Comparison of ENCODE assay signal across 18 mouse cellular contexts in genomic region chr1:54639076-54639475, GRCm38 (mm10).
DNase-seq lines count a peak whose midpoint lies in the region; ATAC-seq lines count a peak whose summit lies in the region.
"Had no signal": no experiment of that assay in that cellular context is flagged by ENCODE, and none has a peak within 500 bp of the region (broad histone marks: within the 10 kb centered on the region; RNA-seq: fewer than 3 reads in every experiment).

No protein-coding gene starts in this region.

- no peak overlapping the region for H3K4me3 ChIP-seq in forebrain, embryonic 12.5 days (replicated peaks)
- H3K4me3 ChIP-seq in forebrain, embryonic 16.5 days (replicated peaks; ENCODE audit: low read length), result no peak overlapping the region
- no peak overlapping the region for H3K4me3 ChIP-seq in hindbrain, embryonic 15.5 days
- no peak overlapping the region for H3K4me3 ChIP-seq in midbrain, embryonic 14.5 days (replicated peaks; ENCODE audit: low read depth, low read length)
- no peak overlapping the region for H3K4me3 ChIP-seq in kidney, embryonic 16.5 days (ENCODE audit: low read length)
- H3K4me3 ChIP-seq: embryonic facial prominence, embryonic 12.5 days; erythroblast, embryonic 14.5 days; heart, embryonic 12.5 days; limb, embryonic 12.5 days; liver, embryonic 12.5 days had no signal

- H3K27ac ChIP-seq in forebrain, embryonic 12.5 days, result peak overlapping the region; percentile 80
- peak overlapping the region; percentile 88 for H3K27ac ChIP-seq in forebrain, embryonic 16.5 days (ENCODE audit: low read length)
- H3K27ac ChIP-seq in hindbrain, embryonic 15.5 days (replicated peaks), result peak overlapping the region; percentile 70
- H3K27ac ChIP-seq in midbrain, embryonic 14.5 days (replicated peaks; ENCODE audit: low read depth, low read length), result peak overlapping the region; percentile 81
- H3K27ac ChIP-seq in kidney, embryonic 16.5 days (ENCODE audit: low read length), result no peak overlapping the region
- H3K27ac ChIP-seq: embryonic facial prominence, embryonic 12.5 days; limb, embryonic 12.5 days; liver, embryonic 12.5 days had no signal

- H3K36me3 ChIP-seq in forebrain, embryonic 12.5 days (replicated peaks), result no peaks in the 10 kb centered on the region
- no peaks in the 10 kb centered on the region for H3K36me3 ChIP-seq in forebrain, embryonic 16.5 days (ENCODE audit: control insufficient read depth, insufficient read depth)
- no peaks in the 10 kb centered on the region for H3K36me3 ChIP-seq in hindbrain, embryonic 15.5 days
- no peaks in the 10 kb centered on the region for H3K36me3 ChIP-seq in midbrain, embryonic 14.5 days (ENCODE audit: control insufficient read depth, insufficient read depth, low read length)
- H3K36me3 ChIP-seq in kidney, embryonic 16.5 days (ENCODE audit: insufficient read depth, low read length), result no peaks in the 10 kb centered on the region
- H3K36me3 ChIP-seq: embryonic facial prominence, embryonic 12.5 days; heart, embryonic 12.5 days; limb, embryonic 12.5 days; liver, embryonic 12.5 days had no signal

- DNase-seq in midbrain, embryonic 14.5 days, result no peak
- DNase-seq in frontal cortex, postnatal 10 days (ENCODE audit: low spot score in 2 of 2), result no peak
- no peak for DNase-seq in left cerebral cortex, postnatal 25 days (ENCODE audit: low spot score in 2 of 2)
- DNase-seq: heart, postnatal 14 days; kidney, adult 8-10 months; kidney, postnatal 36 days; layer of hippocampus, adult 9-11 months; lung, adult 2 months; thymus, postnatal 36 days had no signal

- H3K27me3 ChIP-seq in forebrain, embryonic 12.5 days, result no peaks in the 10 kb centered on the region
- no peaks in the 10 kb centered on the region for H3K27me3 ChIP-seq in forebrain, embryonic 16.5 days (replicated peaks; ENCODE audit: control insufficient read depth, insufficient read depth, low read length)
- no peaks in the 10 kb centered on the region for H3K27me3 ChIP-seq in hindbrain, embryonic 15.5 days
- no peaks in the 10 kb centered on the region for H3K27me3 ChIP-seq in midbrain, embryonic 14.5 days (ENCODE audit: control insufficient read depth, insufficient read depth, low read length)
- H3K27me3 ChIP-seq in kidney, embryonic 16.5 days (ENCODE audit: insufficient read depth, low read length), result no peaks in the 10 kb centered on the region
- H3K27me3 ChIP-seq: embryonic facial prominence, embryonic 12.5 days; heart, embryonic 12.5 days; limb, embryonic 12.5 days; liver, embryonic 12.5 days had no signal

- H3K4me2 ChIP-seq in forebrain, embryonic 12.5 days, result no peak overlapping the region
- no peak overlapping the region for H3K4me2 ChIP-seq in forebrain, embryonic 16.5 days (ENCODE audit: low read length)
- no peak overlapping the region for H3K4me2 ChIP-seq in hindbrain, embryonic 15.5 days
- H3K4me2 ChIP-seq in midbrain, embryonic 14.5 days (ENCODE audit: low read length), result no peak overlapping the region
- no peak overlapping the region for H3K4me2 ChIP-seq in kidney, embryonic 16.5 days (replicated peaks; ENCODE audit: low read depth, low read length)
- H3K4me2 ChIP-seq: embryonic facial prominence, embryonic 12.5 days; heart, embryonic 12.5 days; limb, embryonic 12.5 days; liver, embryonic 12.5 days had no signal

- intact Hi-C loops in left cerebral cortex, postnatal 25 days (cut with DNase I), result loop anchor here (5.0 kb wide), 1 partner anchor 82 kb away; the partner anchor contains the start of gene Pgap1

- peaks cover 14% of the 10 kb centered on the region for H3K4me1 ChIP-seq in forebrain, embryonic 12.5 days
- H3K4me1 ChIP-seq in forebrain, embryonic 16.5 days (replicated peaks; ENCODE audit: control insufficient read depth, insufficient read depth, low read length), result peaks cover 10% of the 10 kb centered on the region
- H3K4me1 ChIP-seq in hindbrain, embryonic 15.5 days (replicated peaks), result peaks cover 10% of the 10 kb centered on the region
- H3K4me1 ChIP-seq in midbrain, embryonic 14.5 days (ENCODE audit: control insufficient read depth, insufficient read depth, low read length), result peaks cover 8% of the 10 kb centered on the region; the same call in 1 of the 2 replicates
- no peaks in the 10 kb centered on the region for H3K4me1 ChIP-seq in kidney, embryonic 16.5 days (ENCODE audit: insufficient read depth, low read length)
- H3K4me1 ChIP-seq: embryonic facial prominence, embryonic 12.5 days; limb, embryonic 12.5 days; liver, embryonic 12.5 days had no signal

- no peaks in the 10 kb centered on the region for H3K9me3 ChIP-seq in forebrain, embryonic 12.5 days
- no peaks in the 10 kb centered on the region for H3K9me3 ChIP-seq in forebrain, embryonic 16.5 days (ENCODE audit: control insufficient read depth, low read length)
- H3K9me3 ChIP-seq in hindbrain, embryonic 15.5 days, result no peaks in the 10 kb centered on the region
- H3K9me3 ChIP-seq in midbrain, embryonic 14.5 days (ENCODE audit: control insufficient read depth, low read length), result no peaks in the 10 kb centered on the region
- no peaks in the 10 kb centered on the region for H3K9me3 ChIP-seq in kidney, embryonic 16.5 days (ENCODE audit: low read length)
- H3K9me3 ChIP-seq: embryonic facial prominence, embryonic 12.5 days; heart, embryonic 12.5 days; limb, embryonic 12.5 days; liver, embryonic 12.5 days had no signal

- no peak overlapping the region for H3K9ac ChIP-seq in forebrain, embryonic 12.5 days
- no peak overlapping the region for H3K9ac ChIP-seq in forebrain, embryonic 16.5 days (replicated peaks; ENCODE audit: low read depth, low read length)
- H3K9ac ChIP-seq in hindbrain, embryonic 15.5 days, result no peak overlapping the region
- H3K9ac ChIP-seq in midbrain, embryonic 14.5 days (replicated peaks; ENCODE audit: low read length), result no peak overlapping the region
- H3K9ac ChIP-seq in kidney, embryonic 16.5 days (replicated peaks; ENCODE audit: low read length), result no peak overlapping the region
- H3K9ac ChIP-seq: embryonic facial prominence, embryonic 12.5 days; heart, embryonic 12.5 days; limb, embryonic 12.5 days; liver, embryonic 12.5 days had no signal

- 93% methylated on average over 2 of the region's 2 CpGs for WGBS in forebrain, embryonic 12.5 days
- WGBS in forebrain, embryonic 16.5 days, result 83% methylated on average over 2 of the region's 2 CpGs
- 87% methylated on average over 2 of the region's 2 CpGs for WGBS in hindbrain, embryonic 15.5 days
- 84% methylated on average over 2 of the region's 2 CpGs for WGBS in midbrain, embryonic 14.5 days
- WGBS in kidney, embryonic 16.5 days, result 90% methylated on average over 2 of the region's 2 CpGs

- ATAC-seq in forebrain, embryonic 12.5 days (ENCODE audit: low FRiP score), result no peak
- ATAC-seq in forebrain, embryonic 16.5 days, result no peak
- peak; percentile 46; the same call in 1 of the 2 replicates for ATAC-seq in hindbrain, embryonic 15.5 days (ENCODE audit: low FRiP score, low read depth)
- no peak for ATAC-seq in midbrain, embryonic 14.5 days (ENCODE audit: low FRiP score, low TSS enrichment)
- ATAC-seq in kidney, embryonic 16.5 days (ENCODE audit: low FRiP score, low TSS enrichment), result no peak
- ATAC-seq: liver, embryonic 12.5 days had no signal
